Comparison of ENCODE assay signal across 9 mouse cellular contexts in genomic region chr3:152095030-152095429, GRCm38 (mm10).
DNase-seq lines count a peak whose midpoint lies in the region; TF ChIP-seq lines count a peak whose summit lies in the region.
"Had no signal": no experiment of that assay in that cellular context is flagged by ENCODE, and none has a peak within 500 bp of the region (broad histone marks: within the 10 kb centered on the region; RNA-seq: fewer than 3 reads in every experiment).

No protein-coding gene starts in this region.

- H3K9ac ChIP-seq in liver, adult 2 months (ENCODE audit: low read depth, low read length), result no peak overlapping the region

- H3K27me3 ChIP-seq in liver, adult 2 months (ENCODE audit: control insufficient read depth, insufficient read depth, low read length), result no peaks in the 10 kb centered on the region

- DNase-seq in gastrocnemius, adult 18-20 months (ENCODE audit: low spot score), result peak; percentile 26
- DNase-seq in gastrocnemius, postnatal 25 days, result no peak
- peak; percentile 14 for DNase-seq in liver, adult 2 months (ENCODE audit: extremely low read depth, low read depth, low spot score)
- no peak for DNase-seq in liver
- DNase-seq in MN1 (ENCODE audit: low spot score), result peak; percentile 37
- peak; percentile 21 for DNase-seq in lung, postnatal 25 days (ENCODE audit: low spot score)
- no peak for DNase-seq in urinary bladder, postnatal 25 days (ENCODE audit: low spot score)
- DNase-seq in right cerebral cortex, postnatal 25 days, result no peak
- DNase-seq: left cerebral cortex, postnatal 4 days had no signal

- no peak overlapping the region for H3K4me3 ChIP-seq in liver, adult 2 months (ENCODE audit: insufficient read depth, low read depth, low read length)

- H3K36me3 ChIP-seq in liver, adult 2 months (ENCODE audit: control insufficient read depth, insufficient read depth, low read length), result no peaks in the 10 kb centered on the region

- H3K4me1 ChIP-seq in liver, adult 2 months (ENCODE audit: control insufficient read depth, insufficient read depth, low read length), result no peaks in the 10 kb centered on the region

- no peaks in the 10 kb centered on the region for H3K79me2 ChIP-seq in liver, adult 2 months (ENCODE audit: control insufficient read depth, insufficient read depth, low read length)

- WGBS in liver, adult 2 months, result 10% methylated on average over 3 of the region's 3 CpGs

- TF ChIP-seq CTCF in liver, adult 2 months (IDR thresholded peaks at IDR 0.05; ENCODE audit: low read depth, low read length), result no peak

- H3K27ac ChIP-seq in liver, adult 2 months (replicated peaks; ENCODE audit: insufficient read depth, low read depth, low read length), result no peak overlapping the region

- no peak for TF ChIP-seq POLR2A in liver, adult 2 months (IDR thresholded peaks at IDR 0.05; ENCODE audit: extremely low read depth, insufficient read depth, low read length)

Comparison
In these comparisons a context has a peak if more than half of its experiments do, and no peak if none do; other contexts are left out.
1. DNase-seq: peak in gastrocnemius, adult 18-20 months (single experiment), liver, adult 2 months (single experiment), MN1 (single experiment) and lung, postnatal 25 days (single experiment); none in gastrocnemius, postnatal 25 days (single experiment), liver (single experiment), urinary bladder, postnatal 25 days (single experiment) and right cerebral cortex, postnatal 25 days (single experiment).